Mouse (Mus musculus) fibroblast of lung, adult 2 months (primary cell): ENCODE measurements at regions not wholly inside any gene's neighbourhood (a gene's known extent, or its start where the extent isn't known, plus 50 kb on each side); places are given as distances from the start of the nearest gene placed in this dataset.

Experiments
- DNase-seq: peaks from one replicate; pipeline ENCODE4 v3.0.0-alpha.2; 2011; ENCODE audit warnings: low read depth

GRCm38 (mm10) chr12:112376236-112376635 is 113.0 kb upstream of the A530016L24Rik start:
- DNase-seq: no peak

GRCm38 (mm10) chr12:112376701-112377100 is 112.5 kb upstream of the A530016L24Rik start:
- no peak for DNase-seq

GRCm38 (mm10) chr12:112378482-112379243 is 110.6 kb upstream of the A530016L24Rik start:
- no peak for DNase-seq

- DNase-seq: no peak
Measured at GRCm38 (mm10) chr12:112387836-112388235, 101.4 kb upstream of the A530016L24Rik start.

GRCm38 (mm10) chr12:112395909-112396308 is 93.3 kb upstream of the A530016L24Rik start:
- DNase-seq: no peak

GRCm38 (mm10) chr12:112403688-112404240 is 85.5 kb upstream of the A530016L24Rik start:
- DNase-seq: no peak

GRCm38 (mm10) chr12:112404338-112404737 is 84.9 kb upstream of the A530016L24Rik start:
- no peak for DNase-seq

- no peak for DNase-seq
Measured at GRCm38 (mm10) chr12:112405781-112406213, 83.5 kb upstream of the A530016L24Rik start.

- DNase-seq: no peak
Measured at GRCm38 (mm10) chr12:112411612-112412350, 77.5 kb upstream of the A530016L24Rik start.

- DNase-seq: no peak
Measured at GRCm38 (mm10) chr12:112412351-112412697, 76.9 kb upstream of the A530016L24Rik start.

- DNase-seq: no peak
Measured at GRCm38 (mm10) chr12:112415926-112416473, 73.2 kb upstream of the A530016L24Rik start.

GRCm38 (mm10) chr12:112416537-112416936 is 72.7 kb upstream of the A530016L24Rik start:
- DNase-seq: no peak

GRCm38 (mm10) chr12:112418636-112419035 is 70.6 kb upstream of the A530016L24Rik start:
- DNase-seq: no peak

GRCm38 (mm10) chr12:112422177-112422576 is 67.1 kb upstream of the A530016L24Rik start:
- no peak for DNase-seq

GRCm38 (mm10) chr12:112424150-112424549 is 65.1 kb upstream of the A530016L24Rik start:
- DNase-seq: no peak

- DNase-seq: no peak
Measured at GRCm38 (mm10) chr12:112426681-112427080, 62.6 kb upstream of the A530016L24Rik start.

- no peak for DNase-seq
Measured at GRCm38 (mm10) chr12:112430104-112430846, 59.0 kb upstream of the A530016L24Rik start.

- DNase-seq: no peak
Measured at GRCm38 (mm10) chr12:112433315-112433714, 55.9 kb upstream of the A530016L24Rik start.

- no peak for DNase-seq
Measured at GRCm38 (mm10) chr12:112434673-112435294, 54.5 kb upstream of the A530016L24Rik start.

GRCm38 (mm10) chr12:112435295-112436110 is 53.7 kb upstream of the A530016L24Rik start:
- DNase-seq: no peak

- no peak for DNase-seq
Measured at GRCm38 (mm10) chr12:112437046-112437445, 52.2 kb upstream of the A530016L24Rik start.
